Mouse (Mus musculus) stomach, embryonic 15.5 days (tissue): ENCODE measurements at regions not wholly inside any gene's neighbourhood (a gene's known extent, or its start where the extent isn't known, plus 50 kb on each side); places are given as distances from the start of the nearest gene placed in this dataset.

Experiments used
- ATAC-seq: fragments of 200-750 bp; cut with Nextera tagmentation; 2 replicates; pipeline ENCODE4 v1.8.0; 2017; ENCODE audit warnings: low read depth, moderate number of reproducible peaks, moderate TSS enrichment; ENCODE audit not compliant: insufficient read depth, low FRiP score
- H3K27ac ChIP-seq: fragments of 300-500 bp; sonication (generic); 2 replicates; pipeline ENCODE4 v1.5.1; 2015; ENCODE audit warnings: mild to moderate bottlenecking, inconsistent platforms
- H3K27me3 ChIP-seq: fragments of 300-500 bp; sonication (generic); replicated peaks from 2 replicates; pipeline ENCODE4 v1.6.1; 2015; ENCODE audit warnings: inconsistent platforms
- H3K36me3 ChIP-seq: fragments of 300-500 bp; sonication (generic); 2 replicates; pipeline ENCODE4 v1.6.1; 2015; ENCODE audit warnings: inconsistent platforms
- H3K4me1 ChIP-seq: fragments of 300-500 bp; sonication (generic); 2 replicates; pipeline ENCODE4 v1.6.1; 2015; ENCODE audit warnings: inconsistent platforms
- H3K4me2 ChIP-seq: fragments of 300-500 bp; sonication (generic); 2 replicates; pipeline ENCODE4 v1.6.1; 2015; ENCODE audit warnings: mild to moderate bottlenecking, inconsistent platforms
- H3K4me3 ChIP-seq: fragments of 300-500 bp; sonication (generic); replicated peaks from 2 replicates; pipeline ENCODE4 v1.5.1; 2015; ENCODE audit warnings: inconsistent platforms
- H3K9ac ChIP-seq: fragments of 300-500 bp; sonication (generic); 2 replicates; pipeline ENCODE4 v1.6.1; 2015; ENCODE audit warnings: inconsistent platforms
- H3K9me3 ChIP-seq: fragments of 300-500 bp; sonication (generic); 2 replicates; pipeline ENCODE4 v1.6.1; 2016; ENCODE audit warnings: inconsistent platforms
- WGBS: fragments of 180-500 bp; shearing (Covaris S2); methylation state at CpG from one replicate; pipeline ENCODE4 v1.1.7; 2015; 5-methylcytosine and 5-hydroxymethylcytosine counted together

DNA sequence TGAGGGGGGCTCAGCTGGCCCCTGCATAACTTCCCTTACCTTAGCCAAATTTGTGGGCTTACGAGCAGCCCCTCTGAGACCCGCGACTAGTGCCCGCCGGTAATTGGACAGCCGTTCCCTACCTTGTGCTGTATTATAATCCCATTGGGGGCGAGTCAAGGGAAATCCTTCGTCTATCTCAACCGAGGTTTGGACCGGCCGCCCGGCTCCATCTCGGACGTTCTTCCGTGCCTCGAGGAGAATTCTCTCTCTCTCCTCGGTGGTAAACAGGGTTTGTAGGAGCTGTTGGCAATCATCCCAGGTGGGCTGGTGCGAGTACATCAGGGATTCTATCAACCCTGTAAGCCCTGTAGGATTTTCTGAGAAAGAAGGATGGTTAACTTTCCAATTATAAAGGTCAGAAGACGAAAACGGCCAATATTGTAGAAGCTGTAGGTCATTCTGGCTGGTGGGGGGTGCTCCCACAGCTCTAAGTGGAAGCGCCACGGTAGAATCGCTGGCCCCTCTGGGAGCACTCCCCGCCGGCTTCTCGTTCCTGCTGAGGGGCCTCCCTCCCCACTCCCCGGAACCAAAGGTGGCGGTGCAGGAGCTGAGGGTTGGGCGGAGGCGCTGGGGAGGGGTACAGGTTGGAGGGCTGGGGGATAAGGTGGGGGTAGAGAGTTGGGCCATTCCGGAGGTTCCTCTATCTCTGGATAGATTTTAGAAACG is 278.6 kb downstream of the Gm21863 start:
- H3K9me3 ChIP-seq = peaks cover 55% of the 10 kb centered on the region
- WGBS = 69% methylated on average over 32 of the region's 32 CpGs
- no peaks in the 10 kb centered on the region for H3K27me3 ChIP-seq
- peak; percentile 36; the same call in 1 of the 2 replicates for ATAC-seq
- no peak overlapping the region for H3K4me3 ChIP-seq
- H3K36me3 ChIP-seq = peaks cover 15% of the 10 kb centered on the region; the same call in 1 of the 2 replicates
- H3K27ac ChIP-seq = no peak overlapping the region
- H3K4me1 ChIP-seq = no peaks in the 10 kb centered on the region
- H3K4me2 ChIP-seq = no peak overlapping the region
- H3K9ac ChIP-seq = no peak overlapping the region

DNA sequence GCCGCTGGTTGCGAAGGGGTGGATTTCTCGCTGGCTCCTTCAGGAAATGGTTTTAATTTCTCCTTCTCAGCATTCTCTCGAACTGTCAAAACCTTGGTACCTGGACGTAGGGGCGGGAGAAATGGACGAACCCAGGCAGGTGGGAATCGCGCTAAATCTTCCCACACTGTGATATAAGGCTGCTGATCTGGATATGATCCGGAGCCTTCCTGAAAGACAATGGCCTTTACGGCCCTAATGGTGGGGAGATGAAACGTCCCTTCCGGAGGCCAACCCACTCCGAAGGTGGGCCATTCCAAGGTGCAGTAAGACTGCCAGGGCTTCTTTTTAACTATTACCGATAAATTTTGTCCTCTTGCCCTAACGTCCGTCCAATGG is 279.1 kb downstream of the Gm21863 start:
- H3K27ac ChIP-seq = no peak overlapping the region
- 70% methylated on average over 17 of the region's 17 CpGs for WGBS
- ATAC-seq = 0 out of 2 replicates have a peak, but pooled peaks have one; percentile 7
- no peaks in the 10 kb centered on the region for H3K27me3 ChIP-seq
- no peak overlapping the region for H3K9ac ChIP-seq
- peaks cover 15% of the 10 kb centered on the region; the same call in 1 of the 2 replicates for H3K36me3 ChIP-seq
- H3K4me2 ChIP-seq = no peak overlapping the region
- no peaks in the 10 kb centered on the region for H3K4me1 ChIP-seq
- peaks cover 50% of the 10 kb centered on the region for H3K9me3 ChIP-seq
- H3K4me3 ChIP-seq = no peak overlapping the region

DNA sequence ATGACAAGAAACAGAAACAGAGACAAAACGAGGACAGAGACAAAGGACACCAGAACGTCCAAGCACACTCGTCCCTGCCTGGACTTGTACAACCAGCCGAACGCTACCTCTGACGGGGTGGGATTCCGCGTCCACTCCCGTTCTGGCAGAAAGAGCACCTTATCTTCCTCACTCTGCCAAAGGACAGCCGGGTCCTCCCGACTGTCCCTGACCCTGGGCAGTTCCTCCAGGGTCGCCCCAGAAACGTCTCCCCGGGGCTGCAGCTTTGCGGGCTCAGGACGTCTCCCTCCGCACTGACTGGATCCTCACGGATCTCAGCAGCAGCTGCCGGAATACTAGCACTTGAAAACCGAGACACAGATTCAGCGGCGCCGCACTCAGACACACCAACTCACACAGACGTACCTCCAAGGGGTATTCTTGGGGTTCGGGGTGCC is 279.6 kb downstream of the Gm21863 start:
- Histone ChIP-seq H3K36me3 (peaks cover 15% of the 10 kb centered on the region; the same call in 1 of the 2 replicates), H3K4me1 (no peaks in the 10 kb centered on the region), H3K27me3 (no peaks in the 10 kb centered on the region), H3K27ac (no peak overlapping the region), H3K9ac (no peak overlapping the region), H3K4me2 (no peak overlapping the region), H3K4me3 (no peak overlapping the region), H3K9me3 (peaks cover 48% of the 10 kb centered on the region)
- 74% methylated on average over 25 of the region's 25 CpGs for WGBS
- ATAC-seq = peak; percentile 55
